Mouse (Mus musculus) neural tube, embryonic 13.5 days (tissue): ENCODE data around the gene Sparcl1. TPM values are rescaled to one million over a fixed set of nuclear protein-coding genes. Genes with fewer than 3 reads are reported as not detected.

Source experiments
- ATAC-seq: fragments of 200-750 bp; cut with Nextera tagmentation; 2 replicates; pipeline ENCODE4 v1.8.0; 2017; ENCODE audit warnings: low read depth, mild to moderate bottlenecking, moderate TSS enrichment, moderate library complexity
- H3K27ac ChIP-seq: fragments of 300-500 bp; sonication (generic); replicated peaks from 2 replicates; pipeline ENCODE4 v1.5.1; 2015; ENCODE audit warnings: moderate library complexity, mild to moderate bottlenecking, inconsistent platforms
- H3K27me3 ChIP-seq: fragments of 300-500 bp; sonication (generic); 2 replicates; pipeline ENCODE4 v1.6.1; 2015; ENCODE audit warnings: mild to moderate bottlenecking, inconsistent platforms
- H3K36me3 ChIP-seq: fragments of 300-500 bp; sonication (generic); 2 replicates; pipeline ENCODE4 v1.6.1; 2015; ENCODE audit warnings: mild to moderate bottlenecking, inconsistent platforms
- H3K4me1 ChIP-seq: fragments of 300-500 bp; sonication (generic); replicated peaks from 2 replicates; pipeline ENCODE4 v1.6.1; 2015; ENCODE audit warnings: inconsistent platforms
- H3K4me2 ChIP-seq: fragments of 300-500 bp; sonication (generic); 2 replicates; pipeline ENCODE4 v1.6.1; 2015; ENCODE audit warnings: inconsistent platforms, mild to moderate bottlenecking, moderate library complexity
- H3K4me3 ChIP-seq: fragments of 300-500 bp; sonication (generic); 2 replicates; pipeline ENCODE4 v1.5.1; 2015; ENCODE audit warnings: mild to moderate bottlenecking, inconsistent platforms
- H3K9ac ChIP-seq: fragments of 300-500 bp; sonication (generic); 2 replicates; pipeline ENCODE4 v1.6.1; 2015; ENCODE audit warnings: moderate library complexity, mild to moderate bottlenecking, inconsistent platforms
- H3K9me3 ChIP-seq: fragments of 300-500 bp; sonication (generic); 2 replicates; pipeline ENCODE4 v1.6.1; 2016; ENCODE audit warnings: inconsistent platforms
- WGBS: fragments of 180-500 bp; shearing (Covaris S2); methylation state at CpG from one replicate; pipeline ENCODE4 v1.1.7; 2015; 5-methylcytosine and 5-hydroxymethylcytosine counted together
- microRNA-seq: library from miRNA; unstranded; fragments of <30 nt; microRNA quantifications from one replicate; pipeline ENCODE4, GENCODE M21; 2016
- polyA plus RNA-seq: library from polyadenylated mRNA; unstranded; fragments of >200 nt; fragmentation: Nextera tagmentation; extraction: Ambion mirVana; gene quantifications from 2 replicates; pipeline ENCODE4 v1.2.1, GENCODE M21; 2015

Gene Sparcl1
- polyA plus RNA-seq, 1 experiment from 2014 or later = 200 TPM

DNA sequence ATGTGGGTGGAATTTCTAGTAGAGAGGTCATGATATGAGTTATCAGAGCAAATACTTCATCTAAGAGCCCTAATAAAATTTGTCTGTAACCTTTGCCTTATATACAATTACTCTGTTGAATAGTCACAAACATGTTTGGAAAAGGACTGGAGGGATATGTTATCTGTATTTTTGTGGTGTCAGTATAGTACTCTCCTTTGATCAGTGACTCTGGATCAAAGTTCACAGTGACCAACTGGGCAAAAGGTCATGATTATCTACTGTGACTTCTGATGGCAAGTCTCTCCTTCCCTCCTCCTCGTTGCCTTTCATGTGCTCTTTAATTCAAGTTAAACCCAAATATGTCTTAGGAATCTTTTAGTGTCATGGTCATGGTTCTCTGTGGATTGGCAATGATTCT lies 77.7 kb downstream of the Sparcl1 start:
- WGBS = 70% methylated on average over 1 of the region's 1 CpGs
- Histone ChIP-seq H3K4me1 (no peaks in the 10 kb centered on the region), H3K9me3 (no peaks in the 10 kb centered on the region), H3K4me3 (no peak overlapping the region), H3K36me3 (no peaks in the 10 kb centered on the region), H3K4me2 (no peak overlapping the region), H3K27me3 (no peaks in the 10 kb centered on the region), H3K27ac (no peak overlapping the region), H3K9ac (no peak overlapping the region)
- no peak for ATAC-seq

DNA sequence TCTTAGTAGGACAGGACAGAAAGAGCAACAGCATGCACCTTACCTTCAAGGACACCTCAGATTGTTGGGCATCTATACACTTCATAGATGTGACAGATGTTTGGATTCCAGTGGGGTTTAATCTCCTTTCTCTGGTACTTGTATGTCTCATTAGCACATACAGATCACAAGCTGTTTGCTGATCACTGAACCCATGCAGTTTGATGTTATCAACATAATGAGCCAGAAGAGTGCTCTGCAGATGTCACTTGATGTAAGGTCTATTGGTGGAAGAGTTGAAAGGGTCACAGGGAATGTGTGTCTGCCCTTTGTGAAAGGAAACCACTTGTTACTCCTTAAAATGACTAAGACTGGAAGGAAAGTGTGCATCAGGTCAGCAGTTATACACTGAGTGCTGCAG lies 78.5 kb downstream of the Sparcl1 start:
- Histone ChIP-seq H3K9ac (no peak overlapping the region), H3K27me3 (no peaks in the 10 kb centered on the region), H3K9me3 (no peaks in the 10 kb centered on the region), H3K4me2 (no peak overlapping the region), H3K27ac (no peak overlapping the region), H3K36me3 (no peaks in the 10 kb centered on the region), H3K4me3 (no peak overlapping the region), H3K4me1 (no peaks in the 10 kb centered on the region)
- ATAC-seq = no peak

DNA sequence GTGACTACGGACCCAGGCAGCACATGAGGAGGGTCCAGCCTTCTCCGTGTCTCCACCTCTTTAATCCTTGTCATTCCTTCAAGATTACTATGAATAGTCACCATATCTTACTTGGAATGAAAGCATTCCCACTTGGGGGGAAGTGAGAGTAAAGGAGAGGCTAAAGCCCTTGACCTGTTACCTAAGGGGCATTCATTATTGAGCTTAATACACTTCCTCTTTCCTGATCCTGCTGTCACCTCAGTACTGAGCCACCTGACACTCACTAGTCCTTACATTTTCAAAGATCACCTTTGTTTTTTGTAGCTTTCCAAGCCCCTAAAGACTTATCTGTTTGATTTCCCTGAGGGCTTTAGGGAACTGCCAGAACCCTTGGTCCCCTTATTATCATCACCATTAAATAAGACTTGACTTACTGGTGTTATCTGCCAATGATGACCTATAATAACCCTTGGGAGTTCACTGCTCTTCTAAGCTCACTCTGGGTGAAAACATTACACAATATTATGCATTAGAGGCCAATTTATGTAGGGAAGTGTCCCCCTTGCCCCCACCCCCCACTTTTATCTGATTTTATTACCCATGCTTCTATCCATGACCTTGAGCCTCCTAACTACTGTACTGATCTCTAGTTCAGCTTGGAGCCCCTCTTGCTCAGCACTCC lies 81.0 kb downstream of the Sparcl1 start:
- Histone ChIP-seq H3K4me1 (no peaks in the 10 kb centered on the region), H3K9ac (no peak overlapping the region), H3K4me2 (no peak overlapping the region), H3K9me3 (no peaks in the 10 kb centered on the region), H3K27me3 (no peaks in the 10 kb centered on the region), H3K36me3 (no peaks in the 10 kb centered on the region), H3K4me3 (no peak overlapping the region), H3K27ac (no peak overlapping the region)
- ATAC-seq = no peak
- WGBS = 89% methylated on average over 2 of the region's 2 CpGs

Small RNA genes lying within 50 kb of the gene (microRNA-seq; reads per million reads assigned to microRNA genes)
- gene Mir5619 = 1.9 reads per million, percentile 6 among the genes with 10 or more reads in this experiment

Other genes starting within 250 kb of the Sparcl1 start
- gene Klhl8, start 202.5 kb downstream of the Sparcl1 start, polyA plus RNA-seq = 29.2 and 32.5 TPM in 2 replicates
- not detected in 2 replicates for gene Hsd17b13, start 136.3 kb downstream of the Sparcl1 start, polyA plus RNA-seq
- gene Hsd17b11, start 91.8 kb downstream of the Sparcl1 start, polyA plus RNA-seq = 2.3 and 2.7 TPM in 2 replicates
- 65.9 and 76.2 TPM in 2 replicates for gene Nudt9, start 67.4 kb downstream of the Sparcl1 start, polyA plus RNA-seq
- gene Gm17660, start 36.1 kb downstream of the Sparcl1 start, polyA plus RNA-seq = not detected in 2 replicates
- not detected in 2 replicates for gene Dspp, start 57.0 kb upstream of the Sparcl1 start, polyA plus RNA-seq
- gene Dmp1, start 88.9 kb upstream of the Sparcl1 start, polyA plus RNA-seq = 0.48 and 0.87 TPM in 2 replicates
- gene Ibsp, start 185.4 kb upstream of the Sparcl1 start, polyA plus RNA-seq = 0.21 and 1.6 TPM in 2 replicates
- gene Mepe, start 211.6 kb upstream of the Sparcl1 start, polyA plus RNA-seq = not detected in 2 replicates